Mouse (Mus musculus): ENCODE measurements around the gene Eloa. TPM values are rescaled to one million over a fixed set of nuclear protein-coding genes. Genes with fewer than 3 reads are reported as not detected.
"Not testable (repeated sequence)": the region's sequence is repeated elsewhere in the genome, so short reads cannot be mapped to it uniquely, and the experiment has no call there.

Gene Eloa
- total RNA-seq, 2 experiments from 2014 or later, result 35.7 to 53.8 TPM

DNA sequence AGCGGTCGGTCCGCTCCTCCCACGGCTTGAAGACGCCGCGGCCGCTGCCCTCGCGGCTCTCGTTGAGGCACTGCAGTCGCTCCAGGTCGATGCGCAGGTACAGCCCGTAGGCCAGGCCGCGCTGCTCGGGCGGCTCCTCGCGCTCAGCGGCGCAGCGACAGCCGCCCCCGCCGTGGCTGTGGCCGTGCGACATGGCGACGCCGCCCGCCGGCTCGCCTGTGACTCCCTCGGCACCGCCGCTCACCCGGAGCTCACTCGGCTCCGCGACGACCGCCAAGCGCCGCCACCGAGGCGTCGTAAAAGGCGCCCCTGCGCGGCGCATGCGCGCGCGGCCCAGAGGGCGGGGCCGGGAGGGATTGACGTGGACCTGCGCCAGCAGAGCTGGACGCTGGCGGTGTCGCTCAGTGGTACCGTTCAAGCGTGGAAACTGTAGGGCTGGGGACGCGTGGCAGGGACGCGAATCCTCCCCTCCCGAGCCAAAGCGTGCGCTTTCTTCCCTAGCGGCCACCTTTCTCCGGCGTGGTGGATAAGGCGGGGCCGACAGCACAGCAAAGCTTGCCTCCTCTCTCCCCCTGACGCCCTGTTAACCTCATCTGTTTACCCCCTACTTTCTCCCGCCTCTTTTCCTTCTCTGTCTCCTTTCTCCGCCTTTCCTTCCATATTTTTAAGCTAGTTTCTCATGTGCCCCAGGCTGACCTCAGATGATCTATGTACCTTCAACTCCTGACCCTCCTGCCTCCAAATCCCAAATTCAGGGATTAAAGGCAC lies 34.4 kb downstream of the Eloa start, which contains the start of gene Pithd1:
Gene Pithd1, minus strand, starts transcription at position 322 of the 768 bp plus-strand sequence.
- peak; percentile 68 for ATAC-seq (replicated peaks; ENCODE audit: low FRiP score, poor library complexity, severe bottlenecking)

DNA sequence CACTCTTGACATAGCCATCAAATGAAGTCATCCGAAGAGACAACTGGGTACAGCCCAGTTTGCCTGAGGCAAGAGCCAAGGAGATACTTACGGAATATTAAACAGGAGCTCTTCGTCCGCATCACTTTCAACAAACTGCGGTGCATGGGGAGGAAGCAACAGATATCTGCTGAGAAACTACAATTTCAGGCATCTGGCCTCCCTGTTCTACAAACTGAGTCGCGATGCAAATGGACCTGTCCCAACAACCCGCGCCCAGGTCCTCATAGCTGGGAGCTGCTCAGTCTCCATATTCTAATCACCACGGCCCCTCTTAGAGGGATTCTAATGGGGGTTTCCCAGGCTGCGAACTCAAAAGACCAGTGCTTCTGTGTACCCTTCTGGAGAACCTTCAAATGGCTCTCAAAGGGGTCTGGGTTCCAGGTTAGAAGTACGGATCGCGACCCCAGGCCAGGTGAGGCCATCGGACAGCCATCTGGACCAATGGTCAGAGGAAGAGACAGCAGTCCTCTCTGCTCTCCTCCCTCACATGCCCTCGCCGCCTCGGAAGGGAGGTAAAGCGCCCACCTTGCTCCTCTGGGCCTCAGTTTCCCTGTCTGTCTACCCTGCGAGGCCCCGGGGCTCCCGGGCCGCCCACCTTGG lies 35.1 kb downstream of the Eloa start:
- ATAC-seq (replicated peaks; ENCODE audit: low FRiP score, poor library complexity, severe bottlenecking), result peak; percentile 32

DNA sequence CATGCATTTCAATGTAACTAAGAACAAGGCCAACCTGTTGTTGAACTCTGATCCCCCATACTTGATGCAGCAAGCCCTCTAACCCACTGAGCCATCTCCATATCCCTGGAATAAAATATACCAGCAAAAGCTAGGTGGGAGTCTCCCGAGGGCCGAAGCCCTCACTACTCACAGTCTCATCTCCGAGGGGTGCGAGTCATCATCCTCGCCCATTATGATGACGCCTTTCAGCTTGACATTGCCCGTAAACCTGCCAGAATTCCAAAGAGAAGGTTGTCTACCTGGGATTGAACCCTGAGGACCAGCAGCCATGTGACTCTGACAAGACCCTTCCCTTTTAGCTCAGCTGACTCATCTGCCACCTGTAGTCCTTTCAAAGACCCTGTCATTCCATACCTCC lies 35.8 kb downstream of the Eloa start:
- no peak for ATAC-seq (replicated peaks; ENCODE audit: low FRiP score, poor library complexity, severe bottlenecking)

DNA sequence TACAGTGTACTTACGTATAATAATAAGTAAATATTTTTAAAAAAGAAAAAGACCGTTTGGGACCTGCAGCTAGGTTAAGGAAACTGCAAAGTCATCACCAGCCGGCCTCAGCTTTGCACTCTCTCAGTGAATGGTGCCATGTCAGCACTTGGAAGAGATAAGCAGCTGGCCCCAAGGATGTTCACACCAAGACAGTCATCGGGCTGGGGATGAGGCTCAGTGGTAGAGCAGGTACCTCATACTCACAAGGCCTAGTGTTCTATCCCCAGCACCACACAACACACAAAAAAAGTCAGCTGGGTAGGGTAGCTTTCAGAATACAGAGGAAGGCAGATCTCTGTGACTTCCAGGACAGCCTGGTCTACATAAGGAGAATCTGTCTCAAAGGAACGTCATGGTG lies 36.4 kb downstream of the Eloa start:
- ATAC-seq (replicated peaks; ENCODE audit: low FRiP score, poor library complexity, severe bottlenecking), result peak; percentile 88

DNA sequence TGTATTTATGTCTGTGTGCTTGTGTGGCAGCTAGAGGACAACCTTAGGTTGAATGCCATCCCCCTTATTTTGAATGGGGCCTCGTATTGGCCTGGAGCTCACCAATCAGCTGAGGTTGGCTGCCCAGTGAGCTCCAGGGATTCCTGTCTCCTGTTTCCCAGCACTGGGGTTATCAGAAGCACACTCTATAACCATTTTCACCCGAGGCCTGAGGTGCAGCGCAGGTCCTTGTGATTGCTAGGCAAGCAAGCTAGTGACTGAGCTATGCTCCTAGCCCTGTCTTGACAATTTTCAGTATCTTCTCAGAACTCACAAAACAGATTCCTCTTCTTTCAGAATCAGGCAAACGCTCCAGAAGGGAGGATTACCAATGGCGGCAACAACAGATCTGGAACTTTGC lies 37.0 kb downstream of the Eloa start:
- ATAC-seq (replicated peaks; ENCODE audit: low FRiP score, poor library complexity, severe bottlenecking), result no peak

DNA sequence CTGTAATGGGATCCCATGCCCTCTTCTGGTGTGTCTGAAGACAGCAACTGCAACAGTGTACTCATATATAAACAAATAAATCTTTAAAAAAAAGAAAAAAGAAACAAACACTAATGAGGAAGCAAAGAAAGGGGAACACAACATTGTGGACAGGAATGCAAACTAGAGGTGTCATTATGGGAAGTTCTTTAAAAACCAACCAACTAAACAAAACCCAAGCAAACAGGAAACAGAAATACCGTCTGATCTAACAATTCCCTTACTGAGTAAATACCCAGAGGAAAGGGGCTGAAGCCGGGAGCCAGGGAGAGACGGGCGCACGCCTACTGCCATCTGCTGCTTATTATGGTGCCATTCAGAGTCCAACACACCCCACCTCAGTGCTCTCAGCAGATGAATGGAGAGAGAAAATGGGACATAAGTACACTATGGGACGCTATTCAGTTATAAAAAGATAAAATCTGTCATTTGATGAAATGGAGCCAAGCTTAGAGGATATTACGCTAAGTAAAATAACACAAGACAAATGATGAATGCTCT lies 40.0 kb downstream of the Eloa start:
- ATAC-seq (replicated peaks; ENCODE audit: low FRiP score, poor library complexity, severe bottlenecking), result no peak

DNA sequence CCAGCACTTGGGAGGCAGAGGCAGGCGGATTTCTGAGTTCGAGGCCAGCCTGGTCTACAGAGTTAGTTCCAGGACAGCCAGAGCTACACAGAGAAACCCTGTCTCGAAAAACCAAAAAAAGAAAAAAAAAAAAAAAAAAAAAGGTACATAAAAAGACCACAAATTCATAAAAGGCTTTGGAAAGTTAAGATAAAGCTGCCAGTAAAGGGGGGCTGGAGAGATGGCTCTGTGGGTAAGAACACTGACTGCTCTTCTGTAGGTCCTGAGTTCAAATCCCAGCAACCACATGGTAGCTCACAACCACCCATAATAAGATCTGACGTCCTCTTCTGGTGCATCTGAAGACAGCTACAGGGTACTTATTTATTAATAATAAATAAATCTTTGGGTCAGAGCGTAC lies 41.3 kb downstream of the Eloa start:
- ATAC-seq (replicated peaks; ENCODE audit: low FRiP score, poor library complexity, severe bottlenecking), result not testable (repeated sequence)

DNA sequence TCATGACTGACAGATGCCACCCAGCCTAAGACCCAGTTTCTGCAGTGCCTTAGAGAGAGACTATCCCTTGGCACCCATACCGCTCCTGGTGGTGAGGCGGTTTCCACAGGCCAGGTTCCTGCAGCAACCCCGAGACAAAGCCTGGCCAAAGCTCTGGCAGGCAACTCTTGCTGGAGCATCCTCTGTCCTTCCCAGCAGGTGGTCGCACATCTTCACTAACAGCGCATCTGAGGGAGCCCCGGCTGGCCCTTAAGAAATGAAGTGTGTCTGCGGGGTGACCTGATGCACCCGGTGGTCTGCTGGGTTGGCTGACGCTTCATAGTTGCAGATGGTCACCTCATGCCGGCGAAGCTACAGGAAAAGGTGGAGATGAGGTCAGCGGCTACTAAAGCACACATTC lies 45.4 kb downstream of the Eloa start:
- no peak for ATAC-seq (replicated peaks; ENCODE audit: low FRiP score, poor library complexity, severe bottlenecking)

DNA sequence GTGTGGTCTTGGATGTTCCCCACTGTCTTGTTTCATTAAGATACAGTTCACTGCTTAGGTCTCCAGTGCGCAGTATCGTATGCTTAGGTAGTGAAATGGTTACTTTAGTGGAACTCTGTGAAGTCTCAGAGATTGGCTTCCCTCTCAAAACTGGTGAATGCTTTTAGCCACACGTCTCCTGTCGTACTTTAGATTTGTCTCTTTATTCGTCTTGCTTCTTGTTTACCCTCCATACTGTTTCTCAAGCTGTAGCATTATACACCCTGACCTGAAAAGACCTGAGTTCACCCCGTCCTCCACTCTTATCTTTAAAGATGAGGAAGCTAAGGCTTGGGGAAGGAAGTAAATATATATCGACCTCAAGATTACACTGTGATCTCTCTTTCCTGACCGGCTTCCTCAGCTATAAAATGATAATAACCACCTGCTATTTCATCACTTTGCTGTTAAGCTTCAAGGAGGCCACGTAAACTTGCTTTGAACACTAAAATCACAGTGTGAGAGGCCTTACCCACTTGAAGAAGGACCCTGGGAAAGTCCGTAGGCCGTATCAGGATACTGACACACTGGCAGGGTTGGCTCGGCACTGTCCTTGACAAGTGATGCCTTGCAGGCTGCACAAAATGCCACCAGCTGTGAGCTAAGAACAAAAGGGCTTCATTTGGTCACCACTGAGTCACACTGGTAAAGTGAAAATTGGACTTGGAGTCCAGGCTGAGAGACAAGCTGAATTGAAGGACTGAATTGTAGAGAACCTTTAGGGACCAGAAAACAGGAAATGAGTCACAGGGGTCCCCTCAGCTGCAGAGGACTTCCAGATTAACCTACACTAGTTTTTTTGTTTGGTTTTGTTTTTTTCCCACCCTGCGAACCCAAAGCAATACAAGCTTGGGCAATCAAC lies 48.4 kb downstream of the Eloa start:
- no peak for ATAC-seq (replicated peaks; ENCODE audit: low FRiP score, poor library complexity, severe bottlenecking)

DNA sequence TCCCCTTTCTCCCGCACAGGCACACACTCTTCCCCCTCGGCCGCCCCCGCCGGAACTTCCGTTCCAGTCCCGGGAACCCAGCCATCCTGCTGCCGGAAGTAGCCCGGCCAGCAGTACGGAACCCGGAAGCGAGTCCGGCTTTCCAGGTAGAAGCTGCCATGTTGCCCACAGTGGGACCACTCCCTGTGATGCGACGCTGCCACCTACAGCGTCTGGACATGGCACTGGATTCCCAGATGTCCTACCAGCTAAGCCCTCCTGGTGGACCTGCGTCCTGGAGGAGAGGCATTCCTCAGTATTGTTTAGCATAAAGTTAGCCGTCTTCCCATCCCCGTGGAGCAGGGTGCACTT lies 49.0 kb downstream of the Eloa start, which contains the start of gene Lypla2:
Gene Lypla2, minus strand, starts transcription at position 71 of the 351 bp plus-strand sequence.
- peak; percentile 77 for ATAC-seq (replicated peaks; ENCODE audit: low FRiP score, poor library complexity, severe bottlenecking)

DNA sequence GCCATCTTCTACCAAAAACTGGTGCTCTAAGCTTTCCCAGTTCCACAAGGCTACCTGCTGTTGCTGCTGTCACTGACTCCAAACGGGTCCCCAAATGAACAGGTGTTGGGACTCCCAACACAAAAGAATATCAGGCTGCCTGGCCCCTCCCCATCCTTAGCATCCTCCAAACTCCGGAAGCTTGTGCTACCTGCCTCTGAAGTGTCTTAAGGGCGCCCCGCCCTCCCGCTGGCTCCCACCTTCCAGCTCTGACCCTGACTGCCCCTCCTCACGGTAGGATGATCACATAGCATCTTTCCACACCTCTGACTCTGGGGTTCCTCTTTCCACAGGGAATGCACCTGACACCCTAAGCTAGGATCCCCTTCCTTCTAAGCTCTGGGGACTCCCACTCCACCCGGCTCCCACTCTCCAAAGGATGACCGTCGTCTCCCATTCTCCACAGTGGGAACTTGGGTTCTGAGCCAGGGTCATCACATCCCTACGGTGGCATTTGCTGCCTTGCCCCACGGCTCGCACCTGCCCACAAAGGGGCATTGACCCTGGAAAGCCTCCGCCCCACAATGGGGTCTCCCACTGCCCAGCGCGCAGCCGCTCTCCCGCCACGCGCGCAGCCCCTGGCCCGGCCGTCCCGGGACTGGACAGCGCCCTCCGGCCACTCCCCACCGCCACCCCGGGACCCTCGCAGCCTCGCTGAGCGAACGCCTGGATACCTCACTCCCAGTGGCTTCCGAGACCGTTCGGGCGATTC lies 49.6 kb downstream of the Eloa start:
- peak; percentile 45; the same call in 1 of the 2 replicates for ATAC-seq (replicated peaks; ENCODE audit: low FRiP score, poor library complexity, severe bottlenecking)

DNA sequence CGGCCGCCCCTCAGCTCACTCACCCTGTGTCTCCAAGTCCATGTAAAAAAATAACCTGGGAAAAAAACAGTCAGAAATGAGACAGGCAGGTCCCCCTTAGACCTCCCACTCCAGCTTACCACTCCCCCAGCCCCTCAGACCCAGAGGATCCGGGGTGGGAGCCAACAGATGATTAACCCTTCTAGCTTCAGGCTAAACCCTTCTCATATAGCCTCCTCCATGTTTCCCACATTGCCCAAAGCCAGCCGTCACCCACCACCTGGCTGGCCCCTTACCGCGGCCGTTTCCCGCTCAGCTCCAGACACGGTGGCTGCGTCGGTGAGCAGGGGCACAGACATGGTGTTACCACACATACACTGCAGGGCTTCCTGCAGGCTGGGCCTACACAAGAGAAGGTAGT lies 51.0 kb downstream of the Eloa start:
- no peak for ATAC-seq (replicated peaks; ENCODE audit: low FRiP score, poor library complexity, severe bottlenecking)

DNA sequence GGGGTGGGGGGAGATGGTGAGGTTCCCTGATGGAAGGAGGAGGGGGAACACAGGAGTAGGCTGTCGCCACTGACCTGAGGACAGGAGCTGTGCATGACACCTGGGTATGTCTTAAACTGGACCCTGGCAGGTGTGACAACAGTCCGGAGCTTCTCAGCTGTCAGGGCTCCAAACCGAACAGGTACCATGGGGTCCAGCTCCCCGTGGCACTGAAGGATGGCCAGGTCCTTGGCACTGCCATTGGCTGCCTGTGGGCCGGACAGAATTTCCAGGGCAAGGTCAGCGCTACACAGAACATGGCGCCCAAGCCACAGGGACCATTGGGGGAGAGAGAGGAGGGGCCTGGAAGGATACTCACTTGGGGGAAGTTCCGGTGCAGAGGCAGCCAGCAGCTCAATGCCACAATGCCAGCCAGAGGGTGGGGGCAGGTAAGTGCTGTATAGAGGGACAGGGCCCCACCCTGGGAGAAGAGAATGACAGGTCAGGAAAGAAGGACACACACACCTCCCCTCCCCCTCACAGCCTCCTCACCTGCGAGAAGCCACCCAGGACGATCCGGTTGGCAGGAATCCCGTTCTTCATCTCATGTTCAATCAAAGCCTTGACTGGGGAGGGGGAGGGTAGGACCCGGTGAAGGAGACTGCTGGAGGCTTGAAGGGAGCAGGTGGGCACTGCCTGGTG lies 52.4 kb downstream of the Eloa start:
- no peak for ATAC-seq (replicated peaks; ENCODE audit: low FRiP score, poor library complexity, severe bottlenecking)

DNA sequence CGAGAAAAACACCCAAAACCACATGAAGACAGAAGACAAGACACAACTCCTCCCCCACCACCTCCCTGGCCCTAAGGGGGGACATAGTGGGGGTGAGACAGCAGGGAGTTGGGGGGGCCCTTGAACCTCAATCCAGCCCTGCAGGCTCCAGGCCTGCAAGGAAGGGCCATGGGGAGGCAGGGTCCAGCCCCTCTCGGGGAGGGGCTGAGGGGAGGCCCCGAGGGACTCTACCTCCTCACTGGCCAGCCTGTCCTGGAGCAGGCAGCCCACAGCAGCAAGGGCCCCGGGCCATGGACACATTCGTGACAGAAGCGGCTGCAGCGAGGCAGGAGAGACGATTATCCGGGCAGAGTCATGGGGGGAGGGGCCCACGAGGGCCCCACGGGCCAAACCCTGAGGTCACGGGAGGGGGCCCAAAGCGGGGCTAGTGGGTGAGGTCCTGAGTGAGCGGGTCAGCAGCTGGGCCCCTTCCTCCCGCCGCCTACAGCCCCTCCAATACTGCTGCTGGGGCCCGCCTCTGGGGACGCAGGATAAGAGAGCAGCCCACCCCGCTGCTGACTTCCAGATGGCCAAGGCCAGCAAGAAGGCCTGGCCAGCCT lies 53.2 kb downstream of the Eloa start:
- ATAC-seq (replicated peaks; ENCODE audit: low FRiP score, poor library complexity, severe bottlenecking), result no peak

DNA sequence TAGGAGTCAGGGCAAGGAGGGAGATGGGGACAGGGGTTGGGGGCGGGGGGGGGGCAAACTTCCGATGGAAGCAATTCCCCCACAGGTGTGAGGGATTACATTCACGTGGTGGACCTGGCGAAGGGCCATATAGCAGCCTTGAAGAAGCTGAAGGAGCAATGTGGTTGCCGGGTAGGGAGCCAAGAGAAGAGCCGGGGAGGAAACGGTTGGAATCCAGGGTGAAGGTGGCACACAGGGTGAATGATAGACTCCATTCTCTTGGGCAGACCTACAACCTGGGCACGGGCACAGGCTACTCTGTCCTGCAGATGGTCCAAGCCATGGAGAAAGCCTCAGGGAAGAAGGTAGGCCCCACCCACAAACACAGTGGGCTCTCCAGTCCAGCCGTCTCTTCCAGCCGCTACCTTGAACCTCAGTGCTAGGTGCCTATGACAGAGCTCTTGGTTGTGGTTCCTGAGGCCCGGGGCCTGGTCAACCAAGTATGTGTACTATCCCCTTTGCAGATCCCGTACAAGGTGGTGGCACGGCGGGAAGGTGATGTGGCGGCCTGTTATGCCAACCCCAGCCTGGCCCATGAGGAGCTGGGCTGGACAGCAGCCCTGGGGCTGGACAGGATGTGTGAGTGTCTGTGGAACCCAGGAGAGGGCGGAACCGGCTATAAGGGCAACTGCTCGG lies 54.3 kb downstream of the Eloa start:
- no peak for ATAC-seq (replicated peaks; ENCODE audit: low FRiP score, poor library complexity, severe bottlenecking)

DNA sequence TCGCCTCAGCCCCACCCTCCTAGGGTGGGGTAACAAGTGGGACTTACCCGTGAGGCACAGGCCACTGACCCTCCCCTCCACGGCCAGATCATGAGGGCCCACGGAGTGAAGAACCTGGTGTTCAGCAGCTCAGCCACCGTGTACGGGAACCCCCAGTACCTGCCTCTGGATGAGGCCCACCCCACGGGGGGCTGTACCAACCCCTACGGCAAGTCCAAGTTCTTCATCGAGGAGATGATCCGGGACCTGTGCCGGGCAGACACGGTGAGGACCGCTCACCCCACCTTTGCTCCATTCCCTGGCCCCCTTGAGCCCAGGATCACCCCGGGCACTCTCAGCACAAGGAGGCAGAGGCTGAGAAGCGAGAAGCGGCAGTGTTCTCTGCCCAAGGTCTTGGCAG lies 55.3 kb downstream of the Eloa start:
- ATAC-seq (replicated peaks; ENCODE audit: low FRiP score, poor library complexity, severe bottlenecking), result no peak

DNA sequence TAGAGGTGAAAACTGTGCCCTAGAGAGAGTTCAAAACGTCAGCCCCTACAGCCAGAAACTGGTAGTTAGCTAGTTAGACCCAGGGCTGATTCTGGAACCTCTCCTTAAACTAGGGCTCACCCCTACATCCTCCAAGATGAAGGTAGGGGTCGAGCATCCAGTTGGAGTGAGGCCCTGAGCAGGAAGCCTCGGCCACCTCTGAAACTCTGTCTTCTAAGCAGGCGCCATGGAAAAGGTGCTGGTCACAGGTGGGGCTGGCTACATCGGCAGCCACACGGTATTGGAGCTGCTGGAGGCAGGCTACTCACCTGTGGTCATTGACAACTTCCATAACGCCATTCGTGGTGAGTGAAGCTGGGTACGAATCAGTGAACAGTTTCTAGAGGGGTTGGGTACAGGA lies 56.5 kb downstream of the Eloa start:
- ATAC-seq (replicated peaks; ENCODE audit: low FRiP score, poor library complexity, severe bottlenecking), result no peak

DNA sequence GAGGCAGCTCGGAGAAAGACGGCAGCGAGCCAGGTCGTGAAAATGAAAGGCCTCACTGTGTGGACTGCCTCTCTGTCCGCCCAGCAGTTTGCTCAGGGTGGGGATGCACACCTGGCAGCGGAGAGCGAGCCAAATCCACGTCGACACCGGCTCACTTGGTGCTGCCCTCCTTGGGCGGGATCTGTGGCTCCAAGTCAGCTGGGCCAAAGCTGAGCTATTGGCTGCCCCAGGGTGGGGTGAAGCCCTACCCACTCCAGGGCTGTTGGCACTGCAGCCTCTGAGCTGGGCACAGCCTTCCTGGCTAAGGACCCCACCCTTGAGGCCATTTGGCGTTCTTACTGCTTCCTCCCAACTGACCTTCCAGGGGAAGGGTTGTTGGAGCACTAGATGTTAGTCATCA lies 57.1 kb downstream of the Eloa start:
- peak; percentile 60 for ATAC-seq (replicated peaks; ENCODE audit: low FRiP score, poor library complexity, severe bottlenecking)

Data from erythroblast, adult 5-6 weeks (primary cell).